Mouse (Mus musculus) midbrain, embryonic 15.5 days (tissue): ENCODE measurements at regions not wholly inside any gene's neighbourhood (a gene's known extent, or its start where the extent isn't known, plus 50 kb on each side); places are given as distances from the start of the nearest gene placed in this dataset.
"Not testable (repeated sequence)": the region's sequence is repeated elsewhere in the genome, so short reads cannot be mapped to it uniquely, and the experiment has no call there.

Experiments used
- ATAC-seq: fragments of 200-750 bp; cut with Nextera tagmentation; replicated peaks from 2 replicates; pipeline ENCODE4 v1.8.0; 2017; ENCODE audit warnings: moderate TSS enrichment
- H3K27ac ChIP-seq: fragments of 300-500 bp; sonication (generic); 2 replicates; pipeline ENCODE4 v1.5.1; 2015; ENCODE audit warnings: mild to moderate bottlenecking, inconsistent platforms
- H3K27me3 ChIP-seq: fragments of 300-500 bp; sonication (generic); replicated peaks from 2 replicates; pipeline ENCODE4 v1.6.1; 2015; ENCODE audit warnings: inconsistent platforms
- H3K36me3 ChIP-seq: fragments of 300-500 bp; sonication (generic); replicated peaks from 2 replicates; pipeline ENCODE4 v1.6.1; 2015; ENCODE audit warnings: inconsistent platforms
- H3K4me1 ChIP-seq: fragments of 300-500 bp; sonication (generic); 2 replicates; pipeline ENCODE4 v1.6.1; 2015; ENCODE audit warnings: inconsistent platforms
- H3K4me2 ChIP-seq: fragments of 300-500 bp; sonication (generic); 2 replicates; pipeline ENCODE4 v1.6.1; 2015; ENCODE audit warnings: inconsistent platforms, mild to moderate bottlenecking, moderate library complexity
- H3K4me3 ChIP-seq: fragments of 300-500 bp; sonication (generic); 2 replicates; pipeline ENCODE4 v1.5.1; 2015; ENCODE audit warnings: mild to moderate bottlenecking, inconsistent platforms
- H3K9ac ChIP-seq: fragments of 300-500 bp; sonication (generic); 2 replicates; pipeline ENCODE4 v1.6.1; 2015; ENCODE audit warnings: mild to moderate bottlenecking, inconsistent platforms
- H3K9me3 ChIP-seq: fragments of 300-500 bp; sonication (generic); 2 replicates; pipeline ENCODE4 v1.6.1; 2016; ENCODE audit warnings: inconsistent platforms
- WGBS: fragments of 180-500 bp; shearing (Covaris S2); methylation state at CpG from one replicate; pipeline ENCODE4 v1.1.7; 2015; ENCODE audit warnings: mixed read lengths; 5-methylcytosine and 5-hydroxymethylcytosine counted together

- Histone ChIP-seq H3K36me3 (no peaks in the 10 kb centered on the region), H3K9me3 (no peaks in the 10 kb centered on the region), H3K27me3 (no peaks in the 10 kb centered on the region), H3K4me1 (no peaks in the 10 kb centered on the region), H3K27ac (no peak overlapping the region), H3K4me2 (no peak overlapping the region), H3K4me3 (no peak overlapping the region), H3K9ac (no peak overlapping the region)
- 68% methylated on average over 1 of the region's 1 CpGs for WGBS
- ATAC-seq = no peak
These were observed 114.3 kb downstream of the Sst start for GRCm38 (mm10) chr16:23776501-23776900.

- no peaks in the 10 kb centered on the region for H3K36me3 ChIP-seq
- 70% methylated on average over 7 of the region's 7 CpGs for WGBS
These were observed 132.5 kb downstream of the Sst start for GRCm38 (mm10) chr16:23758136-23758812.

GRCm38 (mm10) chr16:23737026-23737425, 153.7 kb downstream of the Sst start:
- H3K4me1 ChIP-seq = no peaks in the 10 kb centered on the region
- H3K27ac ChIP-seq = no peak overlapping the region
- H3K27me3 ChIP-seq = no peaks in the 10 kb centered on the region
- no peaks in the 10 kb centered on the region for H3K9me3 ChIP-seq
- no peak for ATAC-seq
- no peaks in the 10 kb centered on the region for H3K36me3 ChIP-seq
- H3K4me3 ChIP-seq = no peak overlapping the region
- 55% methylated on average over 3 of the region's 3 CpGs for WGBS
- no peak overlapping the region for H3K4me2 ChIP-seq
- H3K9ac ChIP-seq = no peak overlapping the region

More at GRCm38 (mm10) chr16:23758136-23758812, 132.5 kb downstream of the Sst start:
- H3K27ac ChIP-seq = no peak overlapping the region
- H3K4me3 ChIP-seq = no peak overlapping the region
- H3K4me1 ChIP-seq = no peaks in the 10 kb centered on the region
- H3K9ac ChIP-seq = no peak overlapping the region
- no peak overlapping the region for H3K4me2 ChIP-seq
- H3K9me3 ChIP-seq = no peaks in the 10 kb centered on the region
- H3K27me3 ChIP-seq = no peaks in the 10 kb centered on the region
- no peak for ATAC-seq

GRCm38 (mm10) chr16:23735722-23736121, 155.0 kb downstream of the Sst start:
- H3K27ac ChIP-seq = no peak overlapping the region
- no peak overlapping the region for H3K4me3 ChIP-seq
- H3K36me3 ChIP-seq = no peaks in the 10 kb centered on the region
- H3K4me1 ChIP-seq = no peaks in the 10 kb centered on the region
- H3K27me3 ChIP-seq = no peaks in the 10 kb centered on the region
- ATAC-seq = 0 out of 2 replicates have a peak, but pooled peaks have one; percentile 30
- H3K4me2 ChIP-seq = no peak overlapping the region
- H3K9ac ChIP-seq = no peak overlapping the region
- WGBS = 40% methylated on average over 5 of the region's 5 CpGs
- H3K9me3 ChIP-seq = no peaks in the 10 kb centered on the region

GRCm38 (mm10) chr16:23726562-23726961, 164.2 kb downstream of the Sst start:
- H3K27me3 ChIP-seq = no peaks in the 10 kb centered on the region
- no peak overlapping the region for H3K27ac ChIP-seq
- WGBS = 78% methylated on average over 4 of the region's 4 CpGs
- no peaks in the 10 kb centered on the region for H3K4me1 ChIP-seq
- H3K4me2 ChIP-seq = no peak overlapping the region
- no peak overlapping the region for H3K4me3 ChIP-seq
- H3K9me3 ChIP-seq = no peaks in the 10 kb centered on the region
- no peaks in the 10 kb centered on the region for H3K36me3 ChIP-seq
- ATAC-seq = no peak
- no peak overlapping the region for H3K9ac ChIP-seq

GRCm38 (mm10) chr16:23721745-23722144, 169.0 kb downstream of the Sst start:
- H3K36me3 ChIP-seq = no peaks in the 10 kb centered on the region
- H3K27ac ChIP-seq = no peak overlapping the region
- no peak overlapping the region for H3K9ac ChIP-seq
- no peaks in the 10 kb centered on the region for H3K4me1 ChIP-seq
- H3K9me3 ChIP-seq = no peaks in the 10 kb centered on the region; the same call in 1 of the 2 replicates
- ATAC-seq = no peak
- H3K27me3 ChIP-seq = no peaks in the 10 kb centered on the region
- no peak overlapping the region for H3K4me3 ChIP-seq
- no peak overlapping the region for H3K4me2 ChIP-seq

GRCm38 (mm10) chr16:23701156-23701555, 180.5 kb upstream of the Masp1 start:
- ATAC-seq = no peak
- H3K9me3 ChIP-seq = no peaks in the 10 kb centered on the region
- no peak overlapping the region for H3K27ac ChIP-seq
- H3K36me3 ChIP-seq = no peaks in the 10 kb centered on the region
- no peak overlapping the region for H3K9ac ChIP-seq
- H3K4me2 ChIP-seq = no peak overlapping the region
- no peak overlapping the region for H3K4me3 ChIP-seq
- H3K4me1 ChIP-seq = no peaks in the 10 kb centered on the region
- 31% methylated on average over 1 of the region's 1 CpGs for WGBS
- no peaks in the 10 kb centered on the region for H3K27me3 ChIP-seq

DNA sequence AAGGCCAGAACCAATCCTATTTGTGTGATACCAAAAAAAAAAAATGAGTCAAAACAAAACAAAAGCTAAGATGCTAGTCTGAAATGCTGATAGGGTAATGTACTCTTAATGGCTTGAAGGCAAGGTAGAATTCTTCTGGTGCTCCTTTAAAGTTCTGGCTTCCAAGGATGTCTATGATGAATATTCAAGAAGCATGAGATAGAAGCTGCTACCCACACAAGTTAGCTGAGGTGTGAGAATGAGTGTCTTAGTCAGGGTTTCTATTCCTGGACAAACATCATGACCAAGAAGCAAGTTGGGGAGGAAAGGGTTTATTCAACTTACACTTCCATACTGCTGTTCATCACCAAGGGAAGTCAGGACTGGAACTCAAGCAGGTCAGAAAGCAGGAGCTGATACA, 173.6 kb upstream of the Masp1 start:
- ATAC-seq, H3K4me1 ChIP-seq, H3K9ac ChIP-seq, H3K9me3 ChIP-seq, H3K27ac ChIP-seq, H3K4me3 ChIP-seq, H3K36me3 ChIP-seq, H3K4me2 ChIP-seq, H3K27me3 ChIP-seq: not testable (repeated sequence)

DNA sequence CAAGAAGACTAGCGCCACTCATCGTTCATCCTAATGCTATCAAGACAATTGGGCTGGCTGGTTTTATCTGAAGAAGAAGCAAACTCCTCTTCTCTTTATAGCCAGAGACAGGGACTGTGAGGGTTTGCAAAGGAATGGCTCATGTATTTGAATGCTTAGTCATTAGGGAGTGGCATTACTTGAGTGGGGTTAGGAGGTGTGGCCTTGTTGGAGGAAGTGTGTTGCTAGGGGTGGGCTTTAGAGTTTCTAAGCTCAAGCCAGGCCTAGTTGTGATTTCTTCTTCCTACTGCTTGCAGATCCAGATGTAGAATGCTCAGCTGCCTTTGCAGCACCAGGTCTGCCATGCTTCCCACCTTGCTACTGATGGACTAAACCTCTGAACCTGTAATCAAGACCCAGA, 169.4 kb upstream of the Masp1 start:
- Histone ChIP-seq H3K4me1 (no peaks in the 10 kb centered on the region), H3K9me3 (no peaks in the 10 kb centered on the region), H3K27me3 (no peaks in the 10 kb centered on the region), H3K27ac (no peak overlapping the region), H3K36me3 (no peaks in the 10 kb centered on the region), H3K4me2 (no peak overlapping the region), H3K9ac (no peak overlapping the region), H3K4me3 (no peak overlapping the region)
- ATAC-seq = no peak
- WGBS = 90% methylated on average over 2 of the region's 2 CpGs

- ATAC-seq = no peak
- no peaks in the 10 kb centered on the region for H3K4me1 ChIP-seq
- H3K9me3 ChIP-seq = no peaks in the 10 kb centered on the region
- no peak overlapping the region for H3K27ac ChIP-seq
- H3K9ac ChIP-seq = no peak overlapping the region
- no peak overlapping the region for H3K4me2 ChIP-seq
- H3K36me3 ChIP-seq = no peaks in the 10 kb centered on the region
- H3K27me3 ChIP-seq = no peaks in the 10 kb centered on the region
- WGBS = 69% methylated on average over 8 of the region's 8 CpGs
- H3K4me3 ChIP-seq = no peak overlapping the region
These were observed 166.2 kb upstream of the Masp1 start for GRCm38 (mm10) chr16:23686783-23687182.

DNA sequence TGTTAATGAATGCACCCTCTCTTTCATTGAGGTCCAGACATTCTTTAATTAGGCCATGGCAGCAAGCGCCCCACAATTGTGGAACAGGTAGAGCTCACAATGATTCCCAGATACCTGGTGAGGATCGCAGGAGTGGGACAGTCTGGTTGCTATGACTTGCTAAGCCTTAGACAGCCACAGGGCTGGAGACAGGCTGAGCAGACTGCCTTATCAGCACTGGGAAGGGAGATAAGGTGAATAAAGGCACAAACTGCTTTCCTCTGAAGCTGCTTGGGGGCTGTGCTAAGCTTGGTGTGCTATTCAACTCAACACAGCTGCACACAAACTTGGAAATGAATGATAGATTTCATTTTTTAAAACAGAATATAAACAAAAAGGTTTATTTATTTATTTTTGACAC, 159.8 kb upstream of the Masp1 start:
- H3K9ac ChIP-seq = no peak overlapping the region
- no peaks in the 10 kb centered on the region for H3K27me3 ChIP-seq
- H3K4me1 ChIP-seq = peaks cover 5% of the 10 kb centered on the region; the same call in 1 of the 2 replicates
- H3K36me3 ChIP-seq = no peaks in the 10 kb centered on the region
- H3K27ac ChIP-seq = no peak overlapping the region
- no peak overlapping the region for H3K4me3 ChIP-seq
- 73% methylated on average over 2 of the region's 2 CpGs for WGBS
- ATAC-seq = 0 out of 2 replicates have a peak, but pooled peaks have one; percentile 50
- H3K4me2 ChIP-seq = no peak overlapping the region
- no peaks in the 10 kb centered on the region for H3K9me3 ChIP-seq

DNA sequence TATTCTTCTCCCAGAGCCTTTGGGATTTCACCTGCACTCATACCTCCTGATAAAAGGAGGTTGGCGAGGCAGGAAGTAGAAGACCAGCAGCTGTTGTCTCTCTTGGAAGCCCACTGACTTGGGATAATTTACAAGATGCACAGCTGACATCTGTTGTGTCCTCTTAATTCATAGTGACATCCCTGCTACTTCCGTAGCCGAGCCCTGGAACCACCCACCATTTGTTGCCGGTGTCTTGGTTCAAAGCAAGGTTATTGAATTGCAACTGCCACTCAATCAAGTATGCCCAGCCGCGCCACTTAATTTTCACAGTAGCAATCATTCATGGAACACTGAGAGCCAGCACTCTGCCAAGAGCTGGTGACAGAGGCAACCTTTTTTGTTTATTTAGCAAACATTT, 151.8 kb upstream of the Masp1 start:
- Histone ChIP-seq H3K36me3 (no peaks in the 10 kb centered on the region), H3K4me3 (no peak overlapping the region), H3K9me3 (no peaks in the 10 kb centered on the region), H3K4me2 (no peak overlapping the region), H3K27me3 (no peaks in the 10 kb centered on the region), H3K27ac (no peak overlapping the region), H3K4me1 (0 out of 2 replicates have a peak, but pooled peaks cover 4% of the 10 kb centered on the region), H3K9ac (no peak overlapping the region)
- 50% methylated on average over 6 of the region's 6 CpGs for WGBS
- ATAC-seq = no peak

DNA sequence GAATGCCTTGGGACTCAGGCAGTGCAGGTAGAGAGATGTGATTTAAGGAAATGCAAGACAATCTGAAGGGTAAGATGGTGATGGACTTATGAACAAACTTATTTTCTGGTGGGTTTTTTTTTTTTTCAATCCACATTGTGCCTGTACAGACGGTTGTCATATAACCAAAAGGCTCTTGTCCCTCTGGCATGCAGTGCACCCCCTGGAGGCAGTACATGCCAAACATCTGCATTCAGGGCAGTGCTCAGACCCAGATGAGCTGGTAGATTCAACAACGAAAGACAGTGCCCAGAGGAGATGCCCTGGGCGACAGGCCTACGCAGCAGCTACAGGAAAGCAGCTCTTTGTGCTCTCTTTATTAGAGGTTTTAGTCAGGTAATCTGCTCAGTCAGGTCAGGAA, 149.5 kb upstream of the Masp1 start:
- Histone ChIP-seq H3K27me3 (no peaks in the 10 kb centered on the region), H3K27ac (no peak overlapping the region), H3K36me3 (no peaks in the 10 kb centered on the region), H3K4me2 (no peak overlapping the region), H3K4me3 (no peak overlapping the region), H3K9me3 (no peaks in the 10 kb centered on the region), H3K9ac (no peak overlapping the region), H3K4me1 (0 out of 2 replicates have a peak, but pooled peaks cover 4% of the 10 kb centered on the region)
- no peak for ATAC-seq
- 61% methylated on average over 4 of the region's 4 CpGs for WGBS
